Mouse (Mus musculus) hindbrain, embryonic 15.5 days (tissue): ENCODE measurements at regions not wholly inside any gene's neighbourhood (a gene's known extent, or its start where the extent isn't known, plus 50 kb on each side); places are given as distances from the start of the nearest gene placed in this dataset.

Source experiments
- ATAC-seq: fragments of 200-750 bp; cut with Nextera tagmentation; 2 replicates; pipeline ENCODE4 v1.8.0; 2017; ENCODE audit warnings: low read depth, moderate number of reproducible peaks, moderate TSS enrichment; ENCODE audit not compliant: low FRiP score
- H3K27ac ChIP-seq: fragments of 300-500 bp; sonication (generic); replicated peaks from 2 replicates; pipeline ENCODE4 v1.5.1; 2015; ENCODE audit warnings: mild to moderate bottlenecking, inconsistent platforms
- H3K27me3 ChIP-seq: fragments of 300-500 bp; sonication (generic); 2 replicates; pipeline ENCODE4 v1.6.1; 2015; ENCODE audit warnings: control low read depth, inconsistent platforms
- H3K36me3 ChIP-seq: fragments of 300-500 bp; sonication (generic); 2 replicates; pipeline ENCODE4 v1.6.1; 2015; ENCODE audit warnings: control low read depth, inconsistent platforms
- H3K4me1 ChIP-seq: fragments of 300-500 bp; sonication (generic); replicated peaks from 2 replicates; pipeline ENCODE4 v1.6.1; 2015; ENCODE audit warnings: control low read depth, inconsistent platforms
- H3K4me2 ChIP-seq: fragments of 300-500 bp; sonication (generic); 2 replicates; pipeline ENCODE4 v1.6.1; 2015; ENCODE audit warnings: moderate library complexity, mild to moderate bottlenecking, inconsistent platforms
- H3K4me3 ChIP-seq: fragments of 300-500 bp; sonication (generic); 2 replicates; pipeline ENCODE4 v1.5.1; 2015; ENCODE audit warnings: mild to moderate bottlenecking, inconsistent platforms
- H3K9ac ChIP-seq: fragments of 300-500 bp; sonication (generic); 2 replicates; pipeline ENCODE4 v1.6.1; 2015; ENCODE audit warnings: inconsistent platforms
- H3K9me3 ChIP-seq: fragments of 300-500 bp; sonication (generic); 2 replicates; pipeline ENCODE4 v1.6.1; 2016; ENCODE audit warnings: control low read depth, inconsistent platforms
- WGBS: fragments of 180-500 bp; shearing (Covaris S2); methylation state at CpG from one replicate; pipeline ENCODE4 v1.1.7; 2015; 5-methylcytosine and 5-hydroxymethylcytosine counted together

DNA sequence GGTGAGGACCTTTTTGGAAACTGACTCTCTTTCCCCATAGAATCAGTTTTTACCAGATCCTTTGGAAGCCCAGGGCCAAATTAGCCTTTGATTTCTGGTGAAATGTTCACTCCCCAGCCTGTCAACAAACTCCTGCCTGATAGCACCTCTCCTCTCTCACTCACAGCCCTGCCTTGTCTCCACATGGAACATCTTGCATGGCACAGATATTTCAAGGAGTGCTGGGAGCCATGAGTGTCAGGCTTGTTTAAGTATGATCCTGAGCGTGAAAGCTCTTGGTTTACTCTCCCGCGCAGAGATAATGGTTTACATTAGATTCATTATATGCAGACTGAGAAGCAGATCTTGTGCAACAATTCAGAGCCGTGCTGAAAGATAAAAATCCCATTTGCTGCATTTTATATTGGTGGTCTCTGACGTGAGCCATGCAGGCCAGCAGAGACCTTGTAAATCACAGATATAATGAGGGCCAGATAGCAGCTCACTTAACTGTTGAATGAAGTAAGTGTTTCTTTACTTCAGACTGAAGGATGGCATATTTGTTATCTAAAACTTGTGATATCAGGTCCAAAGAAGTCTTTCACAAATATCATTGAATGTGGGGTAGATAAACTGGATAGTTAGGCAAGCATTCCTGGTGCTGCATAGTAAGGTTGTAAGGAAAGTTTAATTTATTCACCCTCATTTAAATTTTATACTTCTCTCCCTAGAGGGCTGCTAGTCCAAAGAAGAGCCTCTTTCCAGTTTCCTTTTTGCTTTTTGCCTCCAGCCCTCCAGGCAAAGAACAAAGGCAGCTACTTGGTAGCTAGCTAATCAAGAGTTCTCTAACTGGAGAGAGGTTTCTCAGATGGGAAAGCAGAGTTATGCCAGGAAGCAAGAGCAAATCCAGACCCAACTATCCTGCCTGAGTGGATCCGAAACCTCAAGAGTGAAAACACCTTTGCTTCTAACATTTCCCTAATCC lies 81.8 kb downstream of the Tbx18 start:
- Histone ChIP-seq H3K9me3 (no peaks in the 10 kb centered on the region), H3K9ac (no peak overlapping the region), H3K4me1 (no peaks in the 10 kb centered on the region), H3K4me2 (no peak overlapping the region), H3K4me3 (no peak overlapping the region), H3K36me3 (no peaks in the 10 kb centered on the region), H3K27me3 (no peaks in the 10 kb centered on the region), H3K27ac (no peak overlapping the region)
- ATAC-seq = no peak
- WGBS = 62% methylated on average over 6 of the region's 6 CpGs

GRCm38 (mm10) chr9:87648317-87648716 lies 82.7 kb downstream of the Tbx18 start:
- WGBS = 63% methylated on average over 5 of the region's 5 CpGs
- Histone ChIP-seq H3K4me2 (no peak overlapping the region), H3K27me3 (no peaks in the 10 kb centered on the region), H3K4me3 (no peak overlapping the region), H3K36me3 (no peaks in the 10 kb centered on the region), H3K4me1 (no peaks in the 10 kb centered on the region), H3K9ac (no peak overlapping the region), H3K27ac (no peak overlapping the region), H3K9me3 (no peaks in the 10 kb centered on the region)
- no peak for ATAC-seq

GRCm38 (mm10) chr9:87645032-87645431 lies 86.0 kb downstream of the Tbx18 start:
- Histone ChIP-seq H3K4me2 (no peak overlapping the region), H3K27me3 (no peaks in the 10 kb centered on the region), H3K27ac (no peak overlapping the region), H3K4me3 (no peak overlapping the region), H3K36me3 (no peaks in the 10 kb centered on the region), H3K9ac (no peak overlapping the region), H3K9me3 (no peaks in the 10 kb centered on the region), H3K4me1 (no peaks in the 10 kb centered on the region)
- 92% methylated on average over 5 of the region's 5 CpGs for WGBS
- no peak for ATAC-seq

DNA sequence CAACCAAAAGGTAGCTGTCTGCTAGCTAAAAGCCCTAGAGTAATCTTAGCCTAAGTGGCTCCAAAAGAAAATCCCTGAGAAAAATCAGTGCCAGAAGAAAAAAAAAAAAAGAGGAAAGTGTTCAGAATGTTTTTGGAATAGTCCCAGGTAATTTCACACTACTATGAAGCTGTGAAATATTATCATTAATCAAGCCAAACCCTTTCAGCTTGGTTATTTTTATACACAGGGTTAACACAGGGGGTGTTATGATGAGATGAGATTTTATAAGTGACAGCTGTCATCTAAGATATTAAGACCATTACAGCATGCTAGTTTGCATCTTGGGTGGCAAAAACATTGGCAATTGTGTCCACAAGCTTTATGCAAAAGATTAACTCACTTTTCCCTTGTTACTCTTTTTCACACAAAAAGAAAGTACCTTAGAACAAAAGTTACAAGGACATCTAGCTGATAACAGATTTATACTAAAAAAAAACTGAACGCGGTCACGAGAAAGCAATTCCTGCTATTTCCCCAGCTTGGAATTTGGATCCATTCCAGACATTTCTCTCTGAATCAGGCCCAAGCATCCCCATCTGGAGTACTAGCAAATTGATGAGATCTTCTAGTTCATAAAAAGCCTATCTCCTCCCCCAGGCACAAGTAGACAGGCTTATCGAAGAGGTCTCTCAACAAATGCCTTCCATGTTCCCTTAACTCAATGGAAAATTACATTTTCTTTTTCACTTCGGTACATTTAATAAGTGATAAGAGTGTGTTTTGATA lies 97.0 kb downstream of the Tbx18 start:
- Histone ChIP-seq H3K9ac (no peak overlapping the region), H3K36me3 (no peaks in the 10 kb centered on the region), H3K4me3 (no peak overlapping the region), H3K27me3 (no peaks in the 10 kb centered on the region), H3K9me3 (no peaks in the 10 kb centered on the region), H3K4me2 (no peak overlapping the region), H3K27ac (no peak overlapping the region), H3K4me1 (no peaks in the 10 kb centered on the region)
- ATAC-seq = no peak
- WGBS = 75% methylated on average over 5 of the region's 5 CpGs

- Histone ChIP-seq H3K4me3 (no peak overlapping the region), H3K36me3 (no peaks in the 10 kb centered on the region), H3K9me3 (no peaks in the 10 kb centered on the region), H3K27ac (no peak overlapping the region), H3K9ac (no peak overlapping the region), H3K4me2 (no peak overlapping the region), H3K27me3 (no peaks in the 10 kb centered on the region), H3K4me1 (no peaks in the 10 kb centered on the region)
- ATAC-seq = no peak
- 51% methylated on average over 3 of the region's 3 CpGs for WGBS
These were observed 104.6 kb downstream of the Tbx18 start for GRCm38 (mm10) chr9:87626432-87626831.

DNA sequence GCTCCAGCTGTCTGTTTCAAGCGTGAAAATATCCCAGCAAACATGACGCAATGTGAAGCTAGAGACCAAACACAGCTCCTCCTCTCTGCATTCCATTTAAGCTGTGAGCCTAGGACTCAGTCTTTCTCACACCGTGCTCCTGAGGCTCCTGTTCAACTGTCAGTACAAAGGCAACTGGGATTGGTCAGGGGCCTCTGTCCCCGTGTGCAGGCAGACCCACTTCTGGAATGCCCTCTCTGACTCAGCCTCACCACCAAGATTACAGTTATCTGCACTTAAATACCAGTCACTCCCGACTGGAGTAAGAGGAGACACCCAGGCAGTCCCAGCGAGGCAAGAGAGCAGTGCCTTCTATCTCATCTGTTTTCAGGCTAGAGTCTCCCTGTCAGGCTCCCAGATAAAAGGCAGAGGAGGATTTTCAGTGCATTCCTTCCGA lies 112.8 kb downstream of the Tbx18 start:
- 35% methylated on average over 7 of the region's 7 CpGs for WGBS
- Histone ChIP-seq H3K4me2 (no peak overlapping the region), H3K4me3 (no peak overlapping the region), H3K4me1 (no peaks in the 10 kb centered on the region), H3K36me3 (no peaks in the 10 kb centered on the region), H3K9me3 (no peaks in the 10 kb centered on the region), H3K27ac (no peak overlapping the region), H3K27me3 (no peaks in the 10 kb centered on the region), H3K9ac (no peak overlapping the region)
- no peak for ATAC-seq

DNA sequence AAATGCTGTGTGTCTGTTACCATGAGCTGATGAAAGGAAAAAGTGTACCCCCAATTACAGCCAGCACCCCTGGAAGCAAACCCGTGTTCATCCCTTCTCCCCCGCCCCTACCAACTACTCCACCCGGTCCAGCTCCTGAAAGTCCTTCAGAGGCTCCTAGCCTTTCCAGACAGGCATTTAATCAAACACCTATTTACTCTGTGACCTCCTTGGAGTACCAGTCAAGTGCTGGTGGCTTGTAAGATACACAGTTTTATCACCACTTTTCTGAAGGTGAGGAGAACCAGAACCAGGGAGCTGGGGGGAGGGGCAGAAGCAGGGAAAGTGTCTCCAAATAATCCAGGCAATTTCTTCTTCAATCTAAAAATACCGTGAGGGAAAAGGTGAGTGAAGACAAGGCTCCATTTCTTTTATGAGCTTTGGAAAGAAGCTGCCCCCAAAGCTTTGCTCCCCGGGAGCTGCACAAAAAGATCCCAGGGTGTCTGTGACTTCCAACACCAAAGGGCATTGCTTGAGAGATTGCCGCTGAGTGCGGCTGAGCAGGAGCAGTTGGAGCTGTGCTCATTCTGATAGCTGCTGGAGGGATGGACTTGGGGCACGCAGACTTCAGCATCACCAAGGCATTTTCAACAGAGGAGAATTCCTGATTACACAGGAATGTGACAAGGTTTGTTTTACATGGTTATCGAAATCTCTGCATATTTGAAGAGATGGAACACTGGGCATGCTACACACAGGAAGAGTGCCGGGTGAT lies 123.0 kb downstream of the Tbx18 start:
- no peak overlapping the region for H3K4me3 ChIP-seq
- no peak overlapping the region for H3K9ac ChIP-seq
- H3K4me1 ChIP-seq = no peaks in the 10 kb centered on the region
- no peaks in the 10 kb centered on the region for H3K27me3 ChIP-seq
- H3K36me3 ChIP-seq = no peaks in the 10 kb centered on the region
- no peaks in the 10 kb centered on the region for H3K9me3 ChIP-seq
- no peak for ATAC-seq
- WGBS = 78% methylated on average over 10 of the region's 10 CpGs
- H3K27ac ChIP-seq = no peak overlapping the region
- H3K4me2 ChIP-seq = no peak overlapping the region

DNA sequence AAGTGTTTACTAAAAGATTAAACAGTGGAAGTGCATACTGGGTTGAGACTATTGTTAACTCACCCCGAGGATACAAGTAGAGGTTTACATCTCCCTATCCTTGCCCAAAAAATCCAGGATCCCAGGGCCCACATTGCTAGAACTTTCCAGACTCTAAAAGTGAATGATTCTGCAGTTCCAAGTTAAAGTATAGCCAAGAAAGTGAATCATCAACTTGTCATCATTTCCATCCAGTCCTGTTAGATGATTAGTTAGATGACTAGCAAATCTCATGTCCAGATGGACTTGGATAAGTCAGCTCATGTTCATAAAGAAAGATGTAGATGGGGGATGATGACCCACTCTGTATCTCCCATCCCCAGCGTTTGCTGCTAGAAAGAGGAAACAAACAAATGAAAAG lies 155.5 kb downstream of the Tbx18 start:
- Histone ChIP-seq H3K36me3 (no peaks in the 10 kb centered on the region), H3K9me3 (no peaks in the 10 kb centered on the region), H3K27me3 (no peaks in the 10 kb centered on the region), H3K27ac (no peak overlapping the region), H3K4me1 (no peaks in the 10 kb centered on the region), H3K4me3 (no peak overlapping the region), H3K9ac (no peak overlapping the region), H3K4me2 (no peak overlapping the region)
- 82% methylated on average over 2 of the region's 2 CpGs for WGBS
- ATAC-seq = no peak

- no peaks in the 10 kb centered on the region for H3K27me3 ChIP-seq
- no peaks in the 10 kb centered on the region for H3K4me1 ChIP-seq
- H3K27ac ChIP-seq = no peak overlapping the region
- H3K4me3 ChIP-seq = no peak overlapping the region
- no peak overlapping the region for H3K9ac ChIP-seq
- no peak overlapping the region for H3K4me2 ChIP-seq
- no peaks in the 10 kb centered on the region for H3K36me3 ChIP-seq
- 59% methylated on average over 2 of the region's 2 CpGs for WGBS
- no peaks in the 10 kb centered on the region for H3K9me3 ChIP-seq
- ATAC-seq = no peak
These were observed 156.7 kb downstream of the Tbx18 start for GRCm38 (mm10) chr9:87574250-87574864.

- Histone ChIP-seq H3K27me3 (no peaks in the 10 kb centered on the region), H3K4me2 (no peak overlapping the region), H3K4me1 (no peaks in the 10 kb centered on the region), H3K9ac (no peak overlapping the region), H3K9me3 (no peaks in the 10 kb centered on the region), H3K36me3 (no peaks in the 10 kb centered on the region), H3K27ac (no peak overlapping the region), H3K4me3 (no peak overlapping the region)
- no peak for ATAC-seq
- 64% methylated on average over 3 of the region's 3 CpGs for WGBS
These were observed 167.8 kb downstream of the Tbx18 start for GRCm38 (mm10) chr9:87563244-87563643.

DNA sequence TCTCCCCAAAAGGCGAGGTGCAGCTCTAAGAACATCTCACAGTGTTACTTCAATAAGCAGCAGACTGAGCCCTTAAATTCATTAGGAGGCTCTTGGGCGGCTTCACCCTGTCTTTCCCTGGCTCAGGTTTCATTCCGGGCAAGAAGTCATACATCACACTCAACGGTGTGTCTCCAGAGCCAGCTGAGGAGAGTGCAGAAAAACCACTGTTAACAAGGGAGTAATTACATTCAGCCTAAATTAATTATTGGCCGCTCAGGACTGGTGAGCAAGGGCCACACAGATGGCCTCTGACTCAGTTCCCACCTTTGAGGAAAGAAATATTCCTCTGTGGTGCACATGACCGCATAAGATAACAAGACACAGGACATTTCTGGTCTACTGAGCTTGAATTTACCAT lies 168.3 kb downstream of the Tbx18 start:
- H3K4me1 ChIP-seq = no peaks in the 10 kb centered on the region
- H3K27ac ChIP-seq = no peak overlapping the region
- no peak overlapping the region for H3K9ac ChIP-seq
- ATAC-seq = no peak
- H3K4me3 ChIP-seq = no peak overlapping the region
- H3K36me3 ChIP-seq = no peaks in the 10 kb centered on the region
- no peaks in the 10 kb centered on the region for H3K9me3 ChIP-seq
- WGBS = 70% methylated on average over 6 of the region's 6 CpGs
- no peaks in the 10 kb centered on the region for H3K27me3 ChIP-seq
- H3K4me2 ChIP-seq = no peak overlapping the region
